Mouse (Mus musculus): ENCODE results near the gene Slc22a15.
A peak's percentile ranks its signal among the peaks of the same experiment; 100 is the strongest.
"Not testable (repeated sequence)": the region's sequence is repeated elsewhere in the genome, so short reads cannot be mapped to it uniquely, and the experiment has no call there.

Slc22a15 gene

GRCm38 (mm10) chr3:101859740-101860139 is 64.5 kb downstream of the Slc22a15 start:
- DNase-seq: no peak

GRCm38 (mm10) chr3:101854075-101854474 is 70.2 kb downstream of the Slc22a15 start:
- no peak for DNase-seq

- no peak for DNase-seq
Observed at GRCm38 (mm10) chr3:101851363-101851762, 72.9 kb downstream of the Slc22a15 start.

- DNase-seq: no peak
Observed at GRCm38 (mm10) chr3:101848816-101849215, 75.4 kb downstream of the Slc22a15 start, which contains the start of gene Mab21l3. Gene Mab21l3 (minus strand): TSS chr3:101848959.

GRCm38 (mm10) chr3:101846096-101846495 is 78.2 kb downstream of the Slc22a15 start:
- no peak for DNase-seq

GRCm38 (mm10) chr3:101842372-101843094 is 81.7 kb downstream of the Slc22a15 start:
- no peak for DNase-seq

- no peak for DNase-seq
Observed at GRCm38 (mm10) chr3:101839327-101839726, 84.9 kb downstream of the Slc22a15 start.

- no peak for DNase-seq
Observed at GRCm38 (mm10) chr3:101836971-101837370, 87.3 kb downstream of the Slc22a15 start.

- DNase-seq: no peak
Observed at GRCm38 (mm10) chr3:101836532-101836931, 87.7 kb downstream of the Slc22a15 start.

GRCm38 (mm10) chr3:101836045-101836444 is 88.2 kb downstream of the Slc22a15 start:
- no peak for DNase-seq

- DNase-seq: no peak
Observed at GRCm38 (mm10) chr3:101831189-101831858, 92.9 kb downstream of the Slc22a15 start.

- DNase-seq: no peak
Observed at GRCm38 (mm10) chr3:101829881-101830616, 94.2 kb downstream of the Slc22a15 start.

GRCm38 (mm10) chr3:101828595-101828994 is 95.7 kb downstream of the Slc22a15 start:
- DNase-seq: no peak

GRCm38 (mm10) chr3:101827220-101827715 is 97.0 kb downstream of the Slc22a15 start:
- DNase-seq: no peak

GRCm38 (mm10) chr3:101824338-101824737 is 99.9 kb downstream of the Slc22a15 start:
- no peak for DNase-seq

- DNase-seq: no peak
Observed at GRCm38 (mm10) chr3:101822052-101822451, 102.2 kb downstream of the Slc22a15 start.

GRCm38 (mm10) chr3:101820708-101821107 is 103.5 kb downstream of the Slc22a15 start:
- DNase-seq: not testable (repeated sequence)

GRCm38 (mm10) chr3:101816006-101816405 is 108.2 kb downstream of the Slc22a15 start:
- DNase-seq: no peak

GRCm38 (mm10) chr3:101814790-101815189 is 109.5 kb downstream of the Slc22a15 start:
- DNase-seq: no peak

GRCm38 (mm10) chr3:101812341-101812962 is 111.8 kb downstream of the Slc22a15 start:
- peak; percentile 85 for DNase-seq

GRCm38 (mm10) chr3:101811931-101812330 is 112.3 kb downstream of the Slc22a15 start:
- DNase-seq: no peak

- DNase-seq: peak; percentile 97
Observed at GRCm38 (mm10) chr3:101807646-101808045, 116.6 kb downstream of the Slc22a15 start.

GRCm38 (mm10) chr3:101806941-101807340 is 117.3 kb downstream of the Slc22a15 start:
- peak; percentile 80 for DNase-seq

Measured in cerebellum, adult 9-10 months (tissue).